Mouse (Mus musculus): ENCODE measurements around the gene Tm4sf1. TPM values are rescaled to one million over a fixed set of nuclear protein-coding genes. Genes with fewer than 3 reads are reported as not detected.

Gene Tm4sf1
- polyA plus RNA-seq, 2 experiments, result 7.5 to 12.8 TPM

DNA sequence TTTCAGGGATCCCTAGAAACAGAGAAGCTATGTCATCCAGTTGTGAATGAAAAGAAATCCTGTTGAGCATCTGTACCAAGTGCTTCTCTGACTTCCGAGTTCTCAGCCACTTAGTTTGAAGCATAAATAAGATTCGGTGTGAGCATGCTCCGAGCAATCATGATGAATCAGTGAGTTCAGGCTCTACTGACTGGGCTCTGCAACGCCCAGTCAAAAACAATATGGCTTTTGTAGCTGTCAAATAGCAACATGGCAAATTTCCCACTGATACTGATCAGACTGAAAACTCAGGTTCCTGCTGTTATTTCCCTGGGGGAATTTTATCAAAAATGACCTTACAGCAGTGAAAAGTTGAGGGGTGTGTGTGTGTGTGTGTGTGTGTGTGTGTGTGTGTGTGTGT lies 2.3 kb upstream of the Tm4sf1 start:
- no peak overlapping the region for H3K4me3 ChIP-seq (ENCODE audit: insufficient read depth in 1 of 2, low read depth in 2 of 2, low read length in 2 of 2)
- ATAC-seq (ENCODE audit: insufficient read depth) (no peak), DNase-seq (ENCODE audit: low read depth in 3 of 3, low spot score in 3 of 3) (no peak)
- H3K4me2 ChIP-seq (ENCODE audit: low read depth), result no peak overlapping the region
- TF ChIP-seq EP300 (IDR thresholded peaks at IDR 0.05; ENCODE audit: low read depth), result no peak
- no peak for TF ChIP-seq CTCF (IDR thresholded peaks at IDR 0.05; ENCODE audit: low read depth)
- H3K27me3 ChIP-seq (ENCODE audit: control insufficient read depth, insufficient read depth, low read length), result no peaks in the 10 kb centered on the region
- no peaks in the 10 kb centered on the region for H3K9me3 ChIP-seq (ENCODE audit: control insufficient read depth, low read length)
- no peak overlapping the region for H3K9ac ChIP-seq (replicated peaks)
- no peaks in the 10 kb centered on the region for H3K36me3 ChIP-seq (replicated peaks; ENCODE audit: control insufficient read depth, insufficient read depth, low read depth)
- H3K4me1 ChIP-seq (replicated peaks; ENCODE audit: control insufficient read depth in 2 of 2, insufficient read depth in 2 of 2, low read length in 1 of 2), result no peaks in the 10 kb centered on the region
- H3K27ac ChIP-seq, result no peak overlapping the region
- 56% methylated on average over 4 of the region's 4 CpGs for WGBS (ENCODE audit: insufficient replicate concordance)

DNA sequence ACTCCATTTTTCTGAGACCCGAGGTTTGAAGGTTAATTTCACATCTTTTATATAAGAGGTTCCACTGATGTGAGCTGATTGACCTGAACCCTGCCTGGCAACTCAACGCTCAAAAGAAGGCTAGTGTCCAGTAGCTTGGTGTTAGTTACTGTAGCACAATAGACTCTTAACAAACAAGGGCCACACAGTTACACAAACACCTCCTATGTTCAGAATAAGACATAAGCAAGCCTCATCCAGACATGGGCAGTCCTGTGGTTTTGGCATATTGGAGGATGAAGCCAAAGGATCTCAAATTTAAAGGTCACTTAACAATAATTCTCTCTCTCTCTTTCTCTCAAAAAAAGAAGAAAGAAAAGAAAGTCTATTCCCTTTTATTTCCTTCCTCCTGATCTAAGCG lies 1.7 kb upstream of the Tm4sf1 start:
- 52% methylated on average over 3 of the region's 3 CpGs for WGBS (ENCODE audit: insufficient replicate concordance)
- no peak for TF ChIP-seq EP300 (IDR thresholded peaks at IDR 0.05; ENCODE audit: low read depth)
- no peak for TF ChIP-seq CTCF (IDR thresholded peaks at IDR 0.05; ENCODE audit: low read depth)
- no peaks in the 10 kb centered on the region for H3K36me3 ChIP-seq (replicated peaks; ENCODE audit: control insufficient read depth, insufficient read depth, low read depth)
- DNase-seq (ENCODE audit: low read depth in 3 of 3, low spot score in 3 of 3), result no peak
- H3K4me3 ChIP-seq (ENCODE audit: insufficient read depth in 1 of 2, low read depth in 2 of 2, low read length in 2 of 2), result no peak overlapping the region
- H3K9me3 ChIP-seq (ENCODE audit: control insufficient read depth, low read length), result no peaks in the 10 kb centered on the region
- no peak for ATAC-seq (ENCODE audit: insufficient read depth)
- no peaks in the 10 kb centered on the region for H3K27me3 ChIP-seq (ENCODE audit: control insufficient read depth, insufficient read depth, low read length)
- no peak overlapping the region for H3K27ac ChIP-seq
- H3K9ac ChIP-seq (replicated peaks), result no peak overlapping the region
- no peaks in the 10 kb centered on the region for H3K4me1 ChIP-seq (replicated peaks; ENCODE audit: control insufficient read depth in 2 of 2, insufficient read depth in 2 of 2, low read length in 1 of 2)
- no peak overlapping the region for H3K4me2 ChIP-seq (ENCODE audit: low read depth)

DNA sequence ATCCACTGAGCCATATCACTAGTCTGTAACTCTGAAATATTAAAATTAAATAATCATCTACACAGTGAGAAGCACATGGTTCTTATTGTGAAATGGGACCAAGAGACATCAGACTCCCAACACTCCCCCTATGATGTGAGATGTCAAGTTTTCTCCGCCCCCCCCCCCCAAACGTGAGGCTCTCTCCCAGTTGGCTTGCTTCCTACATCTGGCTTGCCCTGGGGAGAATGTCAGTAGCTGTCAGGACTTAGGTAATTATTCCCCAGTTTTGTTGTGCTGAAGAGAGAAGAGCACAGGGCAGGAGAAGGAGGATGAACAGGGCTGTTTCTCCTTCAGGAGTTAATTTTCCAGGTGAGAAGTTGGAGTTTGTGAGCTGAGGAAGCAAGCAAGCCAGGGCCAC lies 1.1 kb upstream of the Tm4sf1 start:
- Histone ChIP-seq H3K9me3 (ENCODE audit: control insufficient read depth, low read length) (no peaks in the 10 kb centered on the region), H3K4me1 (replicated peaks; ENCODE audit: control insufficient read depth in 2 of 2, insufficient read depth in 2 of 2, low read length in 1 of 2) (no peaks in the 10 kb centered on the region), H3K9ac (replicated peaks) (no peak overlapping the region), H3K27me3 (ENCODE audit: control insufficient read depth, insufficient read depth, low read length) (no peaks in the 10 kb centered on the region), H3K27ac (no peak overlapping the region), H3K4me3 (ENCODE audit: insufficient read depth in 1 of 2, low read depth in 2 of 2, low read length in 2 of 2) (no peak overlapping the region), H3K36me3 (replicated peaks; ENCODE audit: control insufficient read depth, insufficient read depth, low read depth) (no peaks in the 10 kb centered on the region), H3K4me2 (ENCODE audit: low read depth) (no peak overlapping the region)
- ATAC-seq (ENCODE audit: insufficient read depth) (no peak), DNase-seq (ENCODE audit: low read depth in 3 of 3, low spot score in 3 of 3) (no peak)
- TF ChIP-seq EP300 (IDR thresholded peaks at IDR 0.05; ENCODE audit: low read depth), result no peak
- no peak for TF ChIP-seq CTCF (IDR thresholded peaks at IDR 0.05; ENCODE audit: low read depth)
- 37% methylated on average over 2 of the region's 2 CpGs for WGBS (ENCODE audit: insufficient replicate concordance)

DNA sequence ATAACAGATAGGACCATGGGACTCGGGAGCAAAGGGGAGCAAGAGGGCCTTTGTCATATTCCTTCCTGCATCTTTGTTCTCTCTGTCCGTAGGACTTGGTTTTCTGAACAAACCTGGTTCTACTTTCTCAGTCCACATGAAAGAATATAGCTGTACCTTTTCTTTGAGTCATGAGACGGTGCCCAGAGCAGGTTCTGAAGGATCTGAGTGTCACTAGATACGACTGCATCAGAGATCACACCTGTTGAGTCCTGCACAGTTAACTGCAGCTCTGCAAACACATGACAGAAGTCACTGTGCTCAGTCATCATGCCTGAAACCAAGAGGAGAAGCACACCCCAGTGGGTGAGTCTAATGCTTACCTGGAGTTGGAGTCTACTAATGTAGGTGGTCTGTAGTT lies 422 bp downstream of the Tm4sf1 start:
- Histone ChIP-seq H3K9me3 (ENCODE audit: control insufficient read depth, low read length) (no peaks in the 10 kb centered on the region), H3K9ac (replicated peaks) (no peak overlapping the region), H3K36me3 (replicated peaks; ENCODE audit: control insufficient read depth, insufficient read depth, low read depth) (no peaks in the 10 kb centered on the region), H3K4me2 (ENCODE audit: low read depth) (no peak overlapping the region), H3K4me3 (ENCODE audit: insufficient read depth in 1 of 2, low read depth in 2 of 2, low read length in 2 of 2) (no peak overlapping the region), H3K4me1 (replicated peaks; ENCODE audit: control insufficient read depth in 2 of 2, insufficient read depth in 2 of 2, low read length in 1 of 2) (no peaks in the 10 kb centered on the region; a peak in 1 of 4 replicates), H3K27ac (no peak overlapping the region), H3K27me3 (ENCODE audit: control insufficient read depth, insufficient read depth, low read length) (no peaks in the 10 kb centered on the region)
- ATAC-seq (ENCODE audit: insufficient read depth) (no peak), DNase-seq (ENCODE audit: low read depth in 3 of 3, low spot score in 3 of 3) (no peak)
- TF ChIP-seq CTCF (IDR thresholded peaks at IDR 0.05; ENCODE audit: low read depth), result no peak
- TF ChIP-seq EP300 (IDR thresholded peaks at IDR 0.05; ENCODE audit: low read depth), result no peak
- 40% methylated on average over 4 of the region's 4 CpGs for WGBS (ENCODE audit: insufficient replicate concordance)

DNA sequence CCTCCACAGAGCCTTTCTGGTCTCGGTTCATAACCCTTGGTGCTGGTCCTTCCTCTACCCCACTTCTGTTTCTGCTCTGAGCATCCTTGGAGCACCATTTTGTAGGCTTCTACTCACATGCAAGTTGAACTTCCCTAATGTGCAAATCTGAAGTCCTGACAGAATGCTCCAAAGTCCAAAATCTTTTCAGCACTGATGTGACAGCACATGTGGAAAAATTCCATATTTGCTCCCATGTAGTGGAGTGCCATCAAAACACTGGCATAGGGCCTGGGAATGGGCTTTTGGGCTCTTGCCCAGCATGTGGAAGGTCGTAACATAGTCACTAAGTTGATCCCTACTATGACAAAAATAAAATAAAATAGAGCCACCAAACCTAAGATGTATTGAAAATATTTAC lies 3.8 kb downstream of the Tm4sf1 start:
- no peaks in the 10 kb centered on the region; a peak in 1 of 4 replicates for H3K4me1 ChIP-seq (replicated peaks; ENCODE audit: control insufficient read depth in 2 of 2, insufficient read depth in 2 of 2, low read length in 1 of 2)
- TF ChIP-seq CTCF (IDR thresholded peaks at IDR 0.05; ENCODE audit: low read depth), result no peak
- no peak for TF ChIP-seq EP300 (IDR thresholded peaks at IDR 0.05; ENCODE audit: low read depth)
- no peak overlapping the region for H3K27ac ChIP-seq
- no peaks in the 10 kb centered on the region for H3K9me3 ChIP-seq (ENCODE audit: control insufficient read depth, low read length)
- ATAC-seq (ENCODE audit: insufficient read depth), result no peak
- no peak overlapping the region for H3K9ac ChIP-seq (replicated peaks)
- H3K4me2 ChIP-seq (ENCODE audit: low read depth), result no peak overlapping the region
- WGBS (ENCODE audit: insufficient replicate concordance), result 45% methylated on average over 2 of the region's 2 CpGs
- no peak for DNase-seq (ENCODE audit: low read depth in 3 of 3, low spot score in 3 of 3)
- no peaks in the 10 kb centered on the region for H3K27me3 ChIP-seq (ENCODE audit: control insufficient read depth, insufficient read depth, low read length)
- no peaks in the 10 kb centered on the region for H3K36me3 ChIP-seq (replicated peaks; ENCODE audit: control insufficient read depth, insufficient read depth, low read depth)
- H3K4me3 ChIP-seq (ENCODE audit: insufficient read depth in 1 of 2, low read depth in 2 of 2, low read length in 2 of 2), result no peak overlapping the region

All from liver, embryonic 14.5 days (tissue).